Mouse (Mus musculus) CD8-positive naive resting alpha-beta T cell, adult 2 months (primary cell): ENCODE results near the gene Cd276.

Experiments used
- DNase-seq, 2 experiments: peaks; one replicate each; pipeline ENCODE4 v3.0.0; 2022; ENCODE audit warnings: low read depth in 2 of 2, low spot score in 2 of 2

The Cd276 gene

GRCm38 (mm10) chr9:58552083-58552482 lies 3.2 kb downstream of the Cd276 start:
- no peak for DNase-seq

GRCm38 (mm10) chr9:58550928-58551327 lies 4.3 kb downstream of the Cd276 start:
- DNase-seq: no peak

DNA sequence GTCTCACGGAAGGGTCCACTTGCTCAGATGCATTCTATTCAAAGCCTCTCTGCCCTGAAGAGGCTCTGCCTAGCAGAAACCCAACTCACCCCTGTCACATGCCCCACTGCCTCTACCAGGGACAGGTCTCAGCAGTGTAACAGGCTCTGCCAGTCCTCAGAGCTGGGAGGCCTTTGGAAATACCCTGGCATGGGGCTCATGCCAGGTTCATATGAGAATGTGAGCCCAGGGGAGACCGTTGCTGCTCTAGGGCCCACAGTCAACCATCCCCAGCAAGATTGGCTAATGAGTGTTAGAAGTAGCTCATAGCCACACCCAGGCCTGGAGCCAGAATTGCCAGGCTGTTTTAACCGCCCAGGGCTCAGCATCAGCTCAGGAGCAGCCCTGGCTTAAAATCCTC lies 5.5 kb downstream of the Cd276 start:
- no peak for DNase-seq

DNA sequence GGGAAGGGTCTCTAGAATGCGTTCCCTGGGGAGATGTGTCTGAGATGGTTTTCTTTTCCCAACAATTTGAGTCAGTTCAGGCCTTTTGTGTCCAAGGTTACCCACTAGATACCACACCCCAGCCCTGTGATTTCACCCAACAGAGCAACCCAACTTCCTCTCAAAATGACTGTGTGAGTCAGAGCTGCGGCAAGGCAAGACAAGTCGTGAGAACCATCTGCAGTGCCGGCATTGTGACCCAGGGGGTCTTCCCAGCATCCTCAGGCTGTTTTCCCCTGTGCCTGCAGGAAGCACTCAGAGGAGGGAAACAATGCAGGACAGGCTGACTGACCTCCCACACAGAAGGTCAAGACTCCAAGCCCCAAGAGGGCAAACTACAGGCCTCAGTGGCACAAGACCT lies 6.3 kb downstream of the Cd276 start:
- DNase-seq: no peak

GRCm38 (mm10) chr9:58546630-58547360 lies 8.4 kb downstream of the Cd276 start:
- DNase-seq: no peak

DNA sequence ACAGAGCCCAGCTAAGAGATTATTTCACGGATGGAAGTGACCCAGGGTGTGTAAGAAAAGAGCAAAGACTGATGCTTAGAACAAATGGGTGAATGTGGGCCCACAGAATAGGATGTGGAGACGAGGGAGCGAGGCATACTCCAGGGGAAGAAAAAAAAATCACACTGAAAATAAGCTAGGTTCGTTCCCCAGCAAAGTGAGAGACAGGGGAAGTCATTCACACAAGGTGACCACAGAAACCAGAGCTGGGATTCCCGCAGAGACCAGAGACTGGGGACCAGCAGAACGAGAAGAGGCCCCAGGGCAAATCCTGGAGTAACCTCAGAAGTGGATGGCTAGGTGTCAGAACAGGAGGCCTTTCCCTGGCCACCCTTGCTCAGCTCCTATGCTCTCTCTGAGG lies 9.8 kb downstream of the Cd276 start:
- no peak for DNase-seq

- no peak for DNase-seq
Observed at GRCm38 (mm10) chr9:58544879-58545324, 10.3 kb downstream of the Cd276 start.

DNA sequence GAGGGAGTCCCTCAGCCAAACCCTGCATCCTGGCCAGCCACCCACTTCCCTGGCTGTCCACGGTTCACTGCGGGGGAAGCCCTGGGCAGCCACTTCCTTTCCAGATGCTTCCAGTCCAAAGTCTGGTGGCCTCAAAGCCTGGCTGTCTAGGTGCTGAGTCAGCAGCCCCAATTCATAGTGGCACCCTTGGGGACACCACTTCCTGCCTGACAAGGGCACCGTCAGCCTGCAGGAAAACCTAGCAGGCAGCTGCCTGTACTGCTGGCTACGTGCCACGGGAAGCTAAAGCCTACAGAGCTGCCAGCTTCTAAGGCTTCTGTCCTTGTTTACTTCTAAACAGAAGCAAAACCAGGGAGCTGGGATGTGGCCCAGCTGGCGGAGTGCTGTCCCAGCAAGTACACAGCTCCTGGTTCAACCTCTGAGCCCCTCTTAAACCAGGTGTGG lies 13.3 kb downstream of the Cd276 start:
- DNase-seq: no peak

DNA sequence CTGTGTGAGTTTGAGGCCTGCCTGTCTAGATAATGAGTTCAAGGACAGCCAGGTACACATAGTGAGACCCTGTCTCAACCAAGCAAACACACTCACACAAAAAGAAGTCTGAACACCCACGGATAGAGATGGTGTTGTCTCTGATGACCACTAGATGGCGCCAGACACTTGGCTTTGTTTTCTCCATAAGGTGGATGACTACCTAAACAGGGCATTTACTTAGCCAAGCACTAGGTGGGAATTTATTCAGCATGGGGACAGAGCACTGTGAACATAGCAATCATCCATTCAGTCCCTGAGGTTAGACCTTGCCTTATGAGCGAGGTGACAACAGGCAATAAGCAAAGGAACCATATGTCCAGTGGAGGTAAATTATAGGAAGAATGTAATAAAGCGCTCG lies 15.4 kb downstream of the Cd276 start:
- DNase-seq: peak; percentile 28 to 43

DNA sequence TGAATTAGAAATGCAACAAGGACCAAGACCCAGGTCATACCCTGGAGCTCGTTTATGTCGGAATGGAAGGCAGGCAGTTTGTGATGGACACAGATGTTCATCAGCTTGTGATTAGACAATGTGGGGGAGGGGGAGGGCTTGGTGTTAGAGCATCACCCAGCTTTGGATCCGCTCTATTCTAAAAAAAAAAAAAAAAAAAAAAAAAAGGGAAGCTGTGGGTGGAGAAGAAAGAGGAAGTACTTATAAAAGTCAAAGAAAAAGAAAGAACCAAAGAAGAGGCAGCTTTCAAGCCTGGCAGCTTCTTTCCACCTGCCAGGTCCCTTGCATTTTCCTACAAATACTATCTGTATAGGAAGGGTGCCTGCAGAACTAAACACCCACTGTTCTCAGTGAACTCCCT lies 17.5 kb downstream of the Cd276 start:
- no peak for DNase-seq

DNA sequence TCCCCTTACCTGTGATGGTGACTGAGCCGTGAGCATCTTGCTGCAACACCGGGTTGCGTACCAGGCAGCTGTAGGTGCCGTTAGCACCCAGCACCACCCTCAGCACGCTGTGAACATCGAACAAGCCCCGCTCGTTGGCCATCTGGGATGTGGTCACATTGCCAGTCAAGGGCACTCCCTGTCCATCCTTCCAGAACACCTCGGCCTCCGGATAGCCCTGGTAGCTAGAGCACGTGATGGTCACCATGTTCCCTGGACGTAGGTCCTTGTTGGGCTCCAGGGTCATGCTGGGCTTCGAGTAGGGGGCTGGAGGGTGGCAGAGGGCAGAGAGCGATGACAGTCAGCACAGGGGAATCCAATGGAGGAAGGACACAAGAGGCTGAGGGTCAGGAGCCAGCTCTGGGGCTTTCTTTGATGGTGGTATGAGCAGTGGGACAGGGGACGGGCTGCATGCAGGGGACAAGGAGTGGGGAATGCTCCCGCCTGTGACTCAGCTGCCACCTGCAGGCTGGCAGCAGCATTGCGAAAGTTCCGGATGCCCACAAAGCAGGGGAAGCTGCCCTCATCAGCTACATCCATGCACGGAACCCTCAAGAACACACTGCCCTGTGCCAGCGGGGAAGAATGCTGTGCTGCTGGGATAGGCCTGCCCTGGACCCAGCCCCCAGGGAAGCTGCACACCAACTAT lies 19.6 kb downstream of the Cd276 start:
- no peak for DNase-seq

DNA sequence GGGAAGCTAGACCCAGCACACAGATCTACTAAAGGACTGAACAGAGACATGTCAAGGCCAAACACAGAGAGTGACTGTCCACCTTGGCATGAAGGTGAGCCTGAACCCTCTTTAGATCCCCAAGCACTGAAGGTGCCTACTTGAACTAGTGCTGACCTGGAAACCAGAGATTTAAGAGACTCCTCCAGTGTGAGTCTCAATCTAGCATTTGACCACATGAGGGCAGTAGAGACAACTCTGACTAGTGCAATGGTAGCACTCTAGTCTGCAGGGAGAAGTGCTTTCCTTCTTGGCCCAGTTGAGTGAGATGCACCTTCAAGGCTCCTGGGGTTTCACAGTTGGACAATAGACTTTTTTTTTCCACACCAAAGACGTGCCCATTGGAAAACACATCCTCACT lies 20.5 kb downstream of the Cd276 start:
- DNase-seq: peak in 1 of 2 experiments; percentile 43

DNA sequence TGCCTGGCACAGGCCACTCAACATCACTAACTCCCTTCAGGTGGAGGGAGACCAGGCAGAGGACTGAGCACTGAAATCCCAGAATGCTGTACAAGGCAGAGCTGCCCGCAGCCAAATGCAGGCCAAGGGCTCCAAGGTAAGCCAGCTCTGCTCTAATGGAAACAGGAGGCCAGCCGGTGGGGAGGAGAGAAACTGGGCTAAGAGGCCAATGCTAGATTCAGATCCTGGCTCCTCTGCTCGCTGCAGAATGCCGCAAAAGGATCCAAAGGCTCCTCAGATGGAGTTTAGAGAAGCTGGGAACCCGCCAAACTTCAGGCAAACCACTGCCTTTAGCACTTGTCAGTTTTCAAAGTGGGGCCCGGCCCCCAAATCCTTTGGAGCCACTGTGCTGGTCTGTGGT lies 21.9 kb downstream of the Cd276 start:
- DNase-seq: no peak

- DNase-seq: no peak
Observed at GRCm38 (mm10) chr9:58532236-58532635, 23.0 kb downstream of the Cd276 start.

GRCm38 (mm10) chr9:58530407-58530806 lies 24.8 kb downstream of the Cd276 start:
- no peak for DNase-seq

GRCm38 (mm10) chr9:58527841-58528240 lies 27.4 kb downstream of the Cd276 start:
- no peak for DNase-seq

DNA sequence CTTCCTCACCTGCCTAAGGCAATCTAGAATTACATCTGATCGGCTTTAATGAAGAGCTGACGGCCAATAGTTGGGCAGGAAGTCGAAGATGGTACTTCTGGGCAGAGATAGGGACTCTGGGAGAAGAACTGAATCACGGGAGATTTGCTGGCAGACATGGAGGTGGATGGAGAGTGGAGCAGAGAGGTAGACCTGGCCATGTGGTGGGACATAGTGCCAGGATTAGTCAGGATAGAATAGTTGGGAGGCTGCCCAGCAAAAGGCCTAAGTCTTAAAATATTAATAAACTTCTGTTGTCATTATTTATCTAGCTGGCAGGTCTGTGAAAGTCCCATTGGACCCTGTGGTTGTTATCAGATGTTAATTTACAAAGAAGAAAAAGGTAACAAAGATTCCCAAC lies 30.1 kb downstream of the Cd276 start:
- no peak for DNase-seq

DNA sequence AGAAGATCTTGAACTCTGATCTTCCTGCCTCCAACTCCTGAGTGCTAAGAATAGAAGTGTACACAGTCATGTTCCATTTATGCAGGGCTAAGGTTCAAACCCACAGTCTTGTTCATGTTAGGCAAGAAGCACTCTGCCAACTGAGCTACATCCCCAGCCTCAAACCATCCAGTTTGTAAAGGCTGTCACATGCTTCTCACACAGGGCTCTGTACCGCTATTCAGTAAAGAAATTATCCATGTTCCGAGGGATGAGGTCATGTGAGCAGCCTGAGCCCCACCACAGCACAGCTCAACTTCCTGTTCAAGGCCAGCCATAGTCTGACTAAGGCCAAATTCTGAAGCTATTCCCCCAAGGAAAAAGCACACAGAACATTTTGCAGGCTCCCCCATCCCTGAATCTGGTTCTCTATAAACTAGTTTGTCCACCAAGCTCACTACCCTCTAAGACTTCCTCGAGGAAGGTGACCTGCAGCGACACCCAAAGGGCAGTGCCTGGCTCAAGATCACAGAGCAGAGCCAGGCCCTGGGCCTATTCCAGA lies 33.3 kb downstream of the Cd276 start:
- no peak for DNase-seq

DNA sequence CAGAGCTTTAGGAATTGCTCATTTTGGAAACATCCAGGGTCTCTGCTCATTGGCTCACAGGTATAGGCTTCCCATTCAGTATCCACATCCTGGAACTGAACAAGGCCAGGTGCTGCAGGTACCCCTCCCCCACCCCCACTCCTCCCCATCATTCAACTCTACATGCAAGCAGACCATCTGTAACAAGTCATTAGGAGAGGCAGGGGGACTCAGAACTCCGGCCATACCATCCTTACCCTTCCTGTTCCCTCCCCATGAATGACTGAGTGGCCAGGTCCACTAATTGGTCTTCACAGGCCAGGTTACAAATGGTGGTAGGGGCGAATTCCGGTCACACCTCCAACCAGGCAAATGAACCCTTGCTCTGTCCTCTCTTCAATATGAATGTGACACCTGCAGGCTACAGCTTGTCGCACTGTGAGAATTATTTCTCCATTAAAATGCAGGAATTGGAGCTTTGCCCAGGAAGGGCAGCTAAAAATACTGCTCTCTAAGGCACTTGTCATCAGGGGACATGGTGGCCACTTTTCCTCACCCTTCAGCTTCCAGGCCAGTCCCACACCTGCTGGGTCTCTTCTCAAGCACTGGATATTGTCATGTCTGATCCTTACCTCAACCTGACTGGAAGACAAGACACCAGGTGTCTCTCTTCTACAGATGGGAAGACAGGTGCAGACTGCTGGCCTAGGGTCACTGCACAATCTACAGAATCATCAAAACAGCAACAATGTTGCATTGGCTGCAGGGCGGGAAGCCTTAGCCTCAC lies 34.2 kb downstream of the Cd276 start:
- DNase-seq: no peak

- DNase-seq: no peak
Observed at GRCm38 (mm10) chr9:58519953-58520352, 35.3 kb downstream of the Cd276 start.

DNA sequence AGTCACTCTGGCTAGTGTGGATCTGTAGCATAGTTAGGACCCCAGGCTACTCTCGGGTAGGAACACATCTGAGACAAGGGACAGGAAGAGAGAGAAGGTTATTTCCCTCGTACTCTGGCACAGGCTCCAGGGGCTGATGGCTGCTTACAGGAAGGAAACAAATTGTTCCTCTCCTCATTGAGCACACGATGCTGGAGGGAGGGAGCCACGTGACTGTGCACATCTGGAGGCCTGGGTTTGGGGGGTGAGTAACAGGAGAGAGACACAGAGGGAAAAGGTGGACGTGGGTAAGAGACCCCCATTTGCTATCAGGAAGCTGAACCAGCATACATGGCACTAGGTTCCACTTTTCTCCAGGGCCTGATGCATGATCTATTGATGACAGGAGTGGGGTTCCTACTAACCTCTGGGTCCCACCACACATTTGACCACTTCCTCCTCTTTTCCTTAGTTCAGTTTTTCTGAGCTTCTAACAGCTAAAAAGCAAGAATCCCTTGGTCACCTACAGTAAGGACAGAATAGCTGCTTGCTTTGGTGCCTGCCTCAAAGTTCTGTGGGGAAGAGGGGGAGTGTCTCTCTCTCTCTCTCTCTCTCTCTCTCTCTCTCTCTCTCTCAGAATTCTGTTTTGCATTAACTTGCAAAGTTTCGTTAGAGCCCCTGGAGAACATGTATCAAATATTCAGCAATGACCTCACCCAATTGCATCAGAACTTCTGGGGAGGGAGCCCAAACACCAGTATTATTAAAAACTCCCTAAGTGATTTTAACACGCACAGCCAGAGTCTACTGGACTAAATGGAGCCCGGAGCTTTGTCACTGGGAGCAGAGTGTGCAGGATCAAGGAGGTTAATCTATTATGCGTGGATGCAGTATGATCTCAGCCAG lies 37.1 kb downstream of the Cd276 start:
- no peak for DNase-seq
